ENCODE assay signal across 16 mouse cellular contexts in genomic region chr16:57397845-57398244, GRCm38 (mm10). TPM values are rescaled to one million over a fixed set of nuclear protein-coding genes. Genes with fewer than 3 reads are reported as not detected.
DNase-seq lines count a peak whose midpoint lies in the region; ATAC-seq and TF ChIP-seq lines count a peak whose summit lies in the region.
"Had no signal": no experiment of that assay in that cellular context is flagged by ENCODE, and none has a peak within 500 bp of the region (broad histone marks: within the 10 kb centered on the region; RNA-seq: fewer than 3 reads in every experiment).

No protein-coding gene starts in this region.

- no peak overlapping the region for H3K4me3 ChIP-seq in gastrocnemius, adult 2 months
- no peak overlapping the region for H3K4me3 ChIP-seq in kidney, postnatal 0 days (replicated peaks; ENCODE audit: low read depth, low read length)
- H3K4me3 ChIP-seq in embryonic facial prominence, embryonic 14.5 days (ENCODE audit: low read depth, low read length): no peak overlapping the region
- no peak overlapping the region for H3K4me3 ChIP-seq in limb, embryonic 12.5 days (replicated peaks)
- H3K4me3 ChIP-seq in hindbrain, embryonic 16.5 days (ENCODE audit: low read length): no peak overlapping the region
- H3K4me3 ChIP-seq: erythroblast, embryonic 14.5 days; neural tube, embryonic 15.5 days had no signal

- 0 out of 2 replicates have a peak, but pooled peaks cover 4% of the 10 kb centered on the region for H3K4me1 ChIP-seq in kidney, postnatal 0 days (replicated peaks; ENCODE audit: insufficient read depth, low read length)
- H3K4me1 ChIP-seq in embryonic facial prominence, embryonic 14.5 days (ENCODE audit: control insufficient read depth, insufficient read depth, low read length): peaks cover 27% of the 10 kb centered on the region
- peaks cover 52% of the 10 kb centered on the region for H3K4me1 ChIP-seq in limb, embryonic 12.5 days (replicated peaks)
- H3K4me1 ChIP-seq in hindbrain, embryonic 16.5 days (ENCODE audit: control insufficient read depth, insufficient read depth, low read depth, low read length): no peaks in the 10 kb centered on the region

- H3K36me3 ChIP-seq in kidney, postnatal 0 days (ENCODE audit: insufficient read depth, low read length): no peaks in the 10 kb centered on the region
- no peaks in the 10 kb centered on the region for H3K36me3 ChIP-seq in embryonic facial prominence, embryonic 14.5 days (ENCODE audit: control insufficient read depth, insufficient read depth, low read length)
- no peaks in the 10 kb centered on the region for H3K36me3 ChIP-seq in limb, embryonic 12.5 days
- no peaks in the 10 kb centered on the region for H3K36me3 ChIP-seq in hindbrain, embryonic 16.5 days (ENCODE audit: control insufficient read depth, insufficient read depth, low read length)
- H3K36me3 ChIP-seq: neural tube, embryonic 15.5 days had no signal

- no peaks in the 10 kb centered on the region for H3K9me3 ChIP-seq in kidney, postnatal 0 days (replicated peaks; ENCODE audit: low read length)
- H3K9me3 ChIP-seq in embryonic facial prominence, embryonic 14.5 days (ENCODE audit: control insufficient read depth, low read length): no peaks in the 10 kb centered on the region
- no peaks in the 10 kb centered on the region for H3K9me3 ChIP-seq in limb, embryonic 12.5 days
- no peaks in the 10 kb centered on the region for H3K9me3 ChIP-seq in hindbrain, embryonic 16.5 days (ENCODE audit: control insufficient read depth, low read length)
- H3K9me3 ChIP-seq: G1E; neural tube, embryonic 15.5 days had no signal

- DNase-seq in gastrocnemius, adult 2 months: no peak
- DNase-seq in gastrocnemius, adult 8-10 months (ENCODE audit: low spot score in 2 of 2): no peak
- DNase-seq in kidney, postnatal 0 days (ENCODE audit: low spot score): no peak
- DNase-seq in kidney, postnatal 14 days: no peak
- peak; percentile 59 for DNase-seq in embryonic facial prominence, embryonic 14.5 days (ENCODE audit: low spot score)

- peak; percentile 11; the same call in 1 of the 2 replicates for ATAC-seq in kidney, postnatal 0 days (replicated peaks; ENCODE audit: low FRiP score, low read depth)
- peak; percentile 48 for ATAC-seq in embryonic facial prominence, embryonic 14.5 days (ENCODE audit: low read depth)
- ATAC-seq in limb, embryonic 12.5 days (ENCODE audit: insufficient number of reproducible peaks, insufficient read depth, low FRiP score, low TSS enrichment, low read depth): peak; percentile 66; the same call in 1 of the 2 replicates
- ATAC-seq in hindbrain, embryonic 16.5 days: no peak
- ATAC-seq: Patski had no signal

- no peak overlapping the region for H3K9ac ChIP-seq in kidney, postnatal 0 days (ENCODE audit: low read depth, low read length)
- no peak overlapping the region for H3K9ac ChIP-seq in embryonic facial prominence, embryonic 14.5 days (ENCODE audit: low read depth, low read length)
- H3K9ac ChIP-seq in limb, embryonic 12.5 days (replicated peaks): no peak overlapping the region
- H3K9ac ChIP-seq in hindbrain, embryonic 16.5 days (ENCODE audit: low read depth, low read length): no peak overlapping the region
- H3K9ac ChIP-seq: liver, embryonic 14.5 days; lung, embryonic 14.5 days; neural tube, embryonic 15.5 days had no signal

- intact Hi-C loops in gastrocnemius, adult 2 months (cut with DNase I): loop anchor here (1.0 to 5.0 kb wide), 3 partner anchors 36 to 179 kb away; no protein-coding TSS in a partner anchor

- WGBS in kidney, postnatal 0 days: 66% methylated on average over 6 of the region's 6 CpGs
- WGBS in embryonic facial prominence, embryonic 14.5 days: 42% methylated on average over 6 of the region's 6 CpGs
- WGBS in limb, embryonic 12.5 days: 35% methylated on average over 6 of the region's 6 CpGs
- WGBS in hindbrain, embryonic 16.5 days: 81% methylated on average over 6 of the region's 6 CpGs

- H3K4me2 ChIP-seq in kidney, postnatal 0 days (ENCODE audit: low read length): no peak overlapping the region
- no peak overlapping the region for H3K4me2 ChIP-seq in embryonic facial prominence, embryonic 14.5 days (ENCODE audit: low read depth, low read length)
- peak overlapping the region; percentile 30 for H3K4me2 ChIP-seq in limb, embryonic 12.5 days
- H3K4me2 ChIP-seq in hindbrain, embryonic 16.5 days (ENCODE audit: low read length): no peak overlapping the region
- H3K4me2 ChIP-seq: heart, embryonic 11.5 days; lung, embryonic 14.5 days; neural tube, embryonic 15.5 days had no signal

- TF ChIP-seq CTCF in gastrocnemius, adult 2 months (IDR thresholded peaks at IDR 0.05): no peak
- TF ChIP-seq CTCF in kidney, postnatal 0 days (IDR thresholded peaks at IDR 0.05; ENCODE audit: low read depth): no peak; the same call in 1 of the 2 replicates

- H3K27ac ChIP-seq in gastrocnemius, adult 2 months: peak overlapping the region; percentile 57; the same call in 1 of the 2 replicates
- H3K27ac ChIP-seq in kidney, postnatal 0 days: no peak overlapping the region
- H3K27ac ChIP-seq in embryonic facial prominence, embryonic 14.5 days (replicated peaks; ENCODE audit: low read depth, low read length): no peak overlapping the region
- H3K27ac ChIP-seq in limb, embryonic 12.5 days: peak overlapping the region; percentile 77
- H3K27ac ChIP-seq in hindbrain, embryonic 16.5 days (ENCODE audit: low read depth, low read length): no peak overlapping the region
- H3K27ac ChIP-seq: liver, embryonic 14.5 days; neural tube, embryonic 15.5 days; stomach, postnatal 0 days had no signal

- H3K27me3 ChIP-seq in kidney, postnatal 0 days (ENCODE audit: insufficient read depth, low read length): no peaks in the 10 kb centered on the region
- H3K27me3 ChIP-seq in embryonic facial prominence, embryonic 14.5 days (replicated peaks; ENCODE audit: control insufficient read depth, insufficient read depth, low read length): no peaks in the 10 kb centered on the region
- no peaks in the 10 kb centered on the region for H3K27me3 ChIP-seq in limb, embryonic 12.5 days
- H3K27me3 ChIP-seq in hindbrain, embryonic 16.5 days (replicated peaks; ENCODE audit: control insufficient read depth, insufficient read depth, low read length): no peaks in the 10 kb centered on the region
- H3K27me3 ChIP-seq: CH12.LX; neural tube, embryonic 15.5 days; Patski had no signal

RNA-seq across cellular contexts. Expression of gene Filip1l, which starts 45.0 kb away (rescaled TPM):
- total RNA-seq in gastrocnemius, adult 2 months (2021): 10 to 100 TPM; 37.5 to 67.0 TPM
- 10 to 100 TPM; 44.3 to 47.8 (median 46.5) TPM for total RNA-seq in gastrocnemius, adult 8-10 months (2022)
- polyA plus RNA-seq in kidney, postnatal 0 days (2015; fragmentation: Nextera tagmentation; extraction: Ambion mirVana): 30.4 and 32.5 TPM in 2 replicates
- 25.5 and 30.2 TPM in 2 replicates for polyA plus RNA-seq in embryonic facial prominence, embryonic 14.5 days (2014; fragmentation: Nextera tagmentation; extraction: Ambion mirVana)
- 25.5 and 30.4 TPM in 2 replicates for polyA plus RNA-seq in limb, embryonic 12.5 days (2016; fragmentation: Nextera tagmentation; extraction: Ambion mirVana)
- polyA plus RNA-seq in hindbrain, embryonic 16.5 days (2015; fragmentation: Nextera tagmentation; extraction: Ambion mirVana): 2.2 and 3.2 TPM in 2 replicates
- polyA plus RNA-seq: erythroblast, embryonic 14.5 days had no signal

Comparison
In these comparisons a context has a peak if more than half of its experiments do, and no peak if none do; other contexts are left out.
1. H3K27ac ChIP-seq: peak in gastrocnemius, adult 2 months (single experiment) and limb, embryonic 12.5 days (single experiment); none in kidney, postnatal 0 days (single experiment), embryonic facial prominence, embryonic 14.5 days (single experiment) and hindbrain, embryonic 16.5 days (single experiment).